Mouse (Mus musculus): ENCODE measurements around the gene Meis1. TPM values are rescaled to one million over a fixed set of nuclear protein-coding genes. Genes with fewer than 3 reads are reported as not detected.

Meis1 gene
- polyA plus RNA-seq, 1 experiment from 2014 or later, result 34.6 TPM

GRCm38 (mm10) chr11:19015731-19016461, 2.9 kb downstream of the Meis1 start:
- Histone ChIP-seq H3K27me3 (ENCODE audit: control insufficient read depth, insufficient read depth, low read depth, low read length) (peaks cover 11% of the 10 kb centered on the region), H3K27ac (ENCODE audit: low read length) (peak overlapping the region; percentile 59), H3K9me3 (replicated peaks; ENCODE audit: control insufficient read depth, low read length, poor library complexity, severe bottlenecking) (no peaks in the 10 kb centered on the region), H3K4me1 (ENCODE audit: control insufficient read depth, insufficient read depth, low read length) (peaks cover 11% of the 10 kb centered on the region), H3K9ac (ENCODE audit: low read depth, low read length) (peak overlapping the region; percentile 68), H3K4me2 (ENCODE audit: low read length) (peak overlapping the region; percentile 62), H3K36me3 (ENCODE audit: control insufficient read depth, insufficient read depth, low read length) (no peaks in the 10 kb centered on the region), H3K4me3 (ENCODE audit: low read depth, low read length) (peak overlapping the region; percentile 34)
- WGBS, result 2% methylated on average over 37 of the region's 37 CpGs
- no peak for ATAC-seq

- Histone ChIP-seq H3K36me3 (ENCODE audit: control insufficient read depth, insufficient read depth, low read length) (no peaks in the 10 kb centered on the region), H3K4me2 (ENCODE audit: low read length) (peak overlapping the region; percentile 62), H3K9ac (ENCODE audit: low read depth, low read length) (peak overlapping the region; percentile 68), H3K9me3 (replicated peaks; ENCODE audit: control insufficient read depth, low read length, poor library complexity, severe bottlenecking) (no peaks in the 10 kb centered on the region), H3K4me3 (ENCODE audit: low read depth, low read length) (peak overlapping the region; percentile 34), H3K27ac (ENCODE audit: low read length) (0 out of 2 replicates have a peak overlapping the region, but pooled peaks have one; percentile 59), H3K4me1 (ENCODE audit: control insufficient read depth, insufficient read depth, low read length) (peaks cover 9% of the 10 kb centered on the region), H3K27me3 (ENCODE audit: control insufficient read depth, insufficient read depth, low read depth, low read length) (peaks cover 11% of the 10 kb centered on the region)
- no peak for ATAC-seq
- under 1% methylated on average over 5 of the region's 5 CpGs for WGBS
These were observed 3.4 kb downstream of the Meis1 start for GRCm38 (mm10) chr11:19015381-19015730.

GRCm38 (mm10) chr11:19014441-19015161, 4.2 kb downstream of the Meis1 start:
- WGBS, result 2% methylated on average over 35 of the region's 35 CpGs
- peaks cover 9% of the 10 kb centered on the region for H3K4me1 ChIP-seq (ENCODE audit: control insufficient read depth, insufficient read depth, low read length)
- H3K27ac ChIP-seq (ENCODE audit: low read length), result 0 out of 2 replicates have a peak overlapping the region, but pooled peaks have one; percentile 59
- ATAC-seq, result no peak
- peak overlapping the region; percentile 34 for H3K4me3 ChIP-seq (ENCODE audit: low read depth, low read length)
- H3K9me3 ChIP-seq (replicated peaks; ENCODE audit: control insufficient read depth, low read length, poor library complexity, severe bottlenecking), result no peaks in the 10 kb centered on the region
- H3K36me3 ChIP-seq (ENCODE audit: control insufficient read depth, insufficient read depth, low read length), result no peaks in the 10 kb centered on the region
- peaks cover 11% of the 10 kb centered on the region for H3K27me3 ChIP-seq (ENCODE audit: control insufficient read depth, insufficient read depth, low read depth, low read length)
- peak overlapping the region; percentile 44 for H3K9ac ChIP-seq (ENCODE audit: low read depth, low read length)
- peak overlapping the region; percentile 62 for H3K4me2 ChIP-seq (ENCODE audit: low read length)

- Histone ChIP-seq H3K36me3 (ENCODE audit: control insufficient read depth, insufficient read depth, low read length) (no peaks in the 10 kb centered on the region), H3K4me1 (ENCODE audit: control insufficient read depth, insufficient read depth, low read length) (peaks cover 9% of the 10 kb centered on the region), H3K4me3 (ENCODE audit: low read depth, low read length) (peak overlapping the region; percentile 34), H3K27ac (ENCODE audit: low read length) (no peak overlapping the region), H3K4me2 (ENCODE audit: low read length) (peak overlapping the region; percentile 62), H3K27me3 (ENCODE audit: control insufficient read depth, insufficient read depth, low read depth, low read length) (peaks cover 12% of the 10 kb centered on the region), H3K9ac (ENCODE audit: low read depth, low read length) (peak overlapping the region; percentile 44), H3K9me3 (replicated peaks; ENCODE audit: control insufficient read depth, low read length, poor library complexity, severe bottlenecking) (no peaks in the 10 kb centered on the region)
- no peak for ATAC-seq
- WGBS, result 12% methylated on average over 12 of the region's 12 CpGs
These were observed 4.7 kb downstream of the Meis1 start for GRCm38 (mm10) chr11:19014113-19014440.

- peaks cover 11% of the 10 kb centered on the region for H3K4me1 ChIP-seq (ENCODE audit: control insufficient read depth, insufficient read depth, low read length)
- no peaks in the 10 kb centered on the region for H3K9me3 ChIP-seq (replicated peaks; ENCODE audit: control insufficient read depth, low read length, poor library complexity, severe bottlenecking)
- peak overlapping the region; percentile 26; the same call in 1 of the 2 replicates for H3K27ac ChIP-seq (ENCODE audit: low read length)
- H3K4me3 ChIP-seq (ENCODE audit: low read depth, low read length), result peak overlapping the region; percentile 34
- H3K9ac ChIP-seq (ENCODE audit: low read depth, low read length), result peak overlapping the region; percentile 44
- peaks cover 18% of the 10 kb centered on the region for H3K27me3 ChIP-seq (ENCODE audit: control insufficient read depth, insufficient read depth, low read depth, low read length)
- WGBS, result 21% methylated on average over 25 of the region's 25 CpGs
- no peaks in the 10 kb centered on the region for H3K36me3 ChIP-seq (ENCODE audit: control insufficient read depth, insufficient read depth, low read length)
- no peak for ATAC-seq
- H3K4me2 ChIP-seq (ENCODE audit: low read length), result peak overlapping the region; percentile 62
These were observed 5.4 kb downstream of the Meis1 start for GRCm38 (mm10) chr11:19013141-19014112.

GRCm38 (mm10) chr11:19012463-19013115, 6.2 kb downstream of the Meis1 start:
- Histone ChIP-seq H3K27me3 (ENCODE audit: control insufficient read depth, insufficient read depth, low read depth, low read length) (peaks cover 18% of the 10 kb centered on the region), H3K4me2 (ENCODE audit: low read length) (peak overlapping the region; percentile 62), H3K9me3 (replicated peaks; ENCODE audit: control insufficient read depth, low read length, poor library complexity, severe bottlenecking) (no peaks in the 10 kb centered on the region), H3K36me3 (ENCODE audit: control insufficient read depth, insufficient read depth, low read length) (no peaks in the 10 kb centered on the region), H3K4me1 (ENCODE audit: control insufficient read depth, insufficient read depth, low read length) (peaks cover 15% of the 10 kb centered on the region), H3K27ac (ENCODE audit: low read length) (no peak overlapping the region), H3K9ac (ENCODE audit: low read depth, low read length) (no peak overlapping the region), H3K4me3 (ENCODE audit: low read depth, low read length) (0 out of 2 replicates have a peak overlapping the region, but pooled peaks have one; percentile 34)
- ATAC-seq, result no peak
- WGBS, result 22% methylated on average over 2 of the region's 2 CpGs

GRCm38 (mm10) chr11:19012001-19012400, 6.8 kb downstream of the Meis1 start:
- no peak overlapping the region for H3K27ac ChIP-seq (ENCODE audit: low read length)
- no peak overlapping the region; the same call in 1 of the 2 replicates for H3K4me2 ChIP-seq (ENCODE audit: low read length)
- H3K4me3 ChIP-seq (ENCODE audit: low read depth, low read length), result no peak overlapping the region
- 41% methylated on average over 2 of the region's 2 CpGs for WGBS
- no peaks in the 10 kb centered on the region for H3K9me3 ChIP-seq (replicated peaks; ENCODE audit: control insufficient read depth, low read length, poor library complexity, severe bottlenecking)
- ATAC-seq, result no peak
- peaks cover 17% of the 10 kb centered on the region for H3K4me1 ChIP-seq (ENCODE audit: control insufficient read depth, insufficient read depth, low read length)
- no peak overlapping the region for H3K9ac ChIP-seq (ENCODE audit: low read depth, low read length)
- no peaks in the 10 kb centered on the region for H3K36me3 ChIP-seq (ENCODE audit: control insufficient read depth, insufficient read depth, low read length)
- H3K27me3 ChIP-seq (ENCODE audit: control insufficient read depth, insufficient read depth, low read depth, low read length), result peaks cover 18% of the 10 kb centered on the region

- no peak for ATAC-seq
- H3K36me3 ChIP-seq (ENCODE audit: control insufficient read depth, insufficient read depth, low read length), result no peaks in the 10 kb centered on the region
- H3K4me3 ChIP-seq (ENCODE audit: low read depth, low read length), result no peak overlapping the region
- H3K4me1 ChIP-seq (ENCODE audit: control insufficient read depth, insufficient read depth, low read length), result peaks cover 17% of the 10 kb centered on the region
- no peak overlapping the region for H3K9ac ChIP-seq (ENCODE audit: low read depth, low read length)
- no peak overlapping the region; the same call in 1 of the 2 replicates for H3K27ac ChIP-seq (ENCODE audit: low read length)
- H3K4me2 ChIP-seq (ENCODE audit: low read length), result peak overlapping the region; percentile 13; the same call in 1 of the 2 replicates
- WGBS, result 30% methylated on average over 9 of the region's 9 CpGs
- peaks cover 18% of the 10 kb centered on the region for H3K27me3 ChIP-seq (ENCODE audit: control insufficient read depth, insufficient read depth, low read depth, low read length)
- H3K9me3 ChIP-seq (replicated peaks; ENCODE audit: control insufficient read depth, low read length, poor library complexity, severe bottlenecking), result no peaks in the 10 kb centered on the region
These were observed 7.5 kb downstream of the Meis1 start for GRCm38 (mm10) chr11:19011108-19011805.
